8 mouse cellular contexts compared by ENCODE assay signal in the genomic region with DNA sequence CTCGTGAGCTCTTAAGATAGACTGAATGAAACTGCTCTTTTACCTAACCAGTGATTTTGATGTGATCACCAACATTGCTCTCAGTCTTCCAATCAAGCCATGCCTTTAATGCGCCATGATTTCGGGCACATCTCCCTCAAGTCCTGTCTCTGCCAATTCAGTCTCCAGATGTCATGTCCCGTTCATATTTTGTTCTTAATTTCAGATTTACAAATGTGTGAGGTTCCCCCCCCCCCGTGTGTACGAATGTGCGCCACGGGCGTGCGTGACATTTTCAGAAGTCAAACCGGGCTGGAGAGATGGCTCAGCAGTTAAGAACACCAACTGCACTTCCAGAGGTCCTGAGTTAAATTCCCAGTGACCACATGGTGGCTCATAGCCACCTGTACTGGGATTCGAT. TPM values are rescaled to one million over a fixed set of nuclear protein-coding genes. Genes with fewer than 3 reads are reported as not detected.
DNase-seq lines count a peak whose midpoint lies in the region; ATAC-seq and TF ChIP-seq lines count a peak whose summit lies in the region.

No protein-coding gene starts in this region.

- no peaks in the 10 kb centered on the region for H3K27me3 ChIP-seq in heart, embryonic 10.5 days (ENCODE audit: insufficient read depth, poor library complexity, severe bottlenecking)
- peaks cover 4% of the 10 kb centered on the region for H3K27me3 ChIP-seq in CH12.LX (replicated peaks)
- no peaks in the 10 kb centered on the region for H3K27me3 ChIP-seq in forebrain, postnatal 0 days (ENCODE audit: insufficient read depth, low read length)

- peak; percentile 83 for DNase-seq in heart, embryonic 10.5 days (ENCODE audit: low spot score)
- DNase-seq in heart, adult 9 months (ENCODE audit: low spot score in 2 of 2): no peak
- DNase-seq in CH12.LX (ENCODE audit: extremely low read depth): no peak
- no peak for DNase-seq in forebrain, postnatal 0 days
- no peak for DNase-seq in layer of hippocampus, adult 18-20 months (ENCODE audit: low spot score in 2 of 2)
- DNase-seq in frontal cortex, adult 2 months (ENCODE audit: extremely low spot score in 1 of 2, low spot score in 1 of 2): no peak
- no peak for DNase-seq in embryo, embryonic 10 days (ENCODE audit: low spot score)

- peaks cover 19% of the 10 kb centered on the region for H3K4me1 ChIP-seq in heart, embryonic 10.5 days
- H3K4me1 ChIP-seq in CH12.LX (ENCODE audit: control insufficient read depth in 1 of 2, insufficient read depth in 2 of 2): peaks cover 4 to 6% of the 10 kb centered on the region in 2 experiments
- peaks cover 16% of the 10 kb centered on the region for H3K4me1 ChIP-seq in forebrain, postnatal 0 days (ENCODE audit: insufficient read depth)

- H3K9ac ChIP-seq in CH12.LX (ENCODE audit: insufficient read depth, low read depth): peak overlapping the region; percentile 81
- peak overlapping the region; percentile 65 for H3K9ac ChIP-seq in forebrain, postnatal 0 days

- peaks cover 37% of the 10 kb centered on the region for H3K36me3 ChIP-seq in heart, embryonic 10.5 days
- H3K36me3 ChIP-seq in CH12.LX (replicated peaks in 1 of 2; ENCODE audit: control insufficient read depth in 1 of 2, insufficient read depth in 1 of 2, low read length in 1 of 2): peaks cover 37 to 38% of the 10 kb centered on the region in 2 experiments
- H3K36me3 ChIP-seq in forebrain, postnatal 0 days (ENCODE audit: insufficient read depth): peaks cover 32% of the 10 kb centered on the region
- H3K36me3 ChIP-seq in macrophage (ENCODE audit: inconsistent target): peaks cover 30% of the 10 kb centered on the region

- dilution Hi-C loops in CH12.LX (cut with MboI; ENCODE audit: extremely low pct_ligation_motif_present, extremely low pct_unique_long_range_greater_than_20kb, low sequenced_read_pairs): no loop called here

- TF ChIP-seq RAD21 in CH12.LX (IDR thresholded peaks at IDR 0.05; ENCODE audit: low read depth, low read length): no peak

- H3K4me3 ChIP-seq in heart, embryonic 10.5 days: peak overlapping the region; percentile 81
- H3K4me3 ChIP-seq in CH12.LX (replicated peaks in 1 of 3; ENCODE audit: low read depth in 2 of 3, low read length in 2 of 3, poor library complexity in 1 of 3) (peak overlapping the region; percentile 70 to 71 (median 70)), macrophage (ENCODE audit: inconsistent target) (peak overlapping the region; percentile 99)
- peak overlapping the region; percentile 79 for H3K4me3 ChIP-seq in forebrain, postnatal 0 days (ENCODE audit: low read depth, low read length)

- peak overlapping the region; percentile 95 for H3K27ac ChIP-seq in heart, embryonic 10.5 days
- H3K27ac ChIP-seq in CH12.LX (ENCODE audit: insufficient read depth, low read depth): peak overlapping the region; percentile 92
- H3K27ac ChIP-seq in forebrain, postnatal 0 days (ENCODE audit: low read depth, low read length): peak overlapping the region; percentile 97
- H3K27ac ChIP-seq in macrophage: peak overlapping the region; percentile 92

- peak overlapping the region; percentile 51 for H3K4me2 ChIP-seq in CH12.LX (ENCODE audit: insufficient read depth, low read depth, poor library complexity, severe bottlenecking)
- H3K4me2 ChIP-seq in forebrain, postnatal 0 days (ENCODE audit: low read depth): peak overlapping the region; percentile 59

- no peak for TF ChIP-seq CTCF in CH12.LX (conservative IDR thresholded peaks at IDR 0.05 in 1 of 2, IDR thresholded peaks at IDR 0.05 in 1 of 2; ENCODE audit: low read depth in 2 of 2, low read length in 2 of 2)
- TF ChIP-seq CTCF in forebrain, postnatal 0 days (IDR thresholded peaks at IDR 0.05; ENCODE audit: low read depth): no peak; the same call in 1 of the 2 replicates

- TF ChIP-seq POLR2A in CH12.LX (IDR thresholded peaks at IDR 0.05; ENCODE audit: low read depth, low read length): no peak

- in situ Hi-C loops in CH12.LX (cut with MboI; ENCODE audit: low pct_ligation_motif_present, low pct_unique_long_range_greater_than_20kb, low sequenced_read_pairs): no loop called here

- no peaks in the 10 kb centered on the region for H3K9me3 ChIP-seq in heart, embryonic 10.5 days
- H3K9me3 ChIP-seq in CH12.LX (replicated peaks; ENCODE audit: low read length): peaks cover 7% of the 10 kb centered on the region
- no peaks in the 10 kb centered on the region for H3K9me3 ChIP-seq in forebrain, postnatal 0 days (ENCODE audit: low read length)

- ATAC-seq in forebrain, postnatal 0 days: peak; percentile 23

- H3K79me2 ChIP-seq in CH12.LX (replicated peaks; ENCODE audit: control insufficient read depth, extremely low read depth, insufficient read depth, poor library complexity, severe bottlenecking) (peaks cover 35% of the 10 kb centered on the region), macrophage (ENCODE audit: inconsistent target) (peaks cover 43% of the 10 kb centered on the region)

- 3% methylated on average over 12 of the region's 12 CpGs for WGBS in heart, embryonic 10.5 days
- 1% methylated on average over 12 of the region's 12 CpGs for WGBS in forebrain, postnatal 0 days
- under 1% methylated on average over 12 of the region's 12 CpGs for WGBS in macrophage (ENCODE audit: missing documents)

- no peak for TF ChIP-seq EP300 in CH12.LX (IDR thresholded peaks at IDR 0.05; ENCODE audit: low read length)

TF ChIP-seq in CH12.LX, 34 proteins besides CTCF, POLR2A, EP300 and RAD21:
- no peak for TF ChIP-seq ZMIZ1 (IDR thresholded peaks at IDR 0.05; ENCODE audit: low read depth, low read length)
- no peak for TF ChIP-seq GABPA (IDR thresholded peaks at IDR 0.05; ENCODE audit: insufficient replicate concordance, low read depth, low read length)
- TF ChIP-seq PAX5 (IDR thresholded peaks at IDR 0.05; ENCODE audit: low read length): no peak
- TF ChIP-seq CHD2 (IDR thresholded peaks at IDR 0.05; ENCODE audit: low read length): no peak
- no peak for TF ChIP-seq USF2 (conservative IDR thresholded peaks at IDR 0.05; ENCODE audit: low read depth, low read length)
- no peak for TF ChIP-seq KAT2A (IDR thresholded peaks at IDR 0.05; ENCODE audit: insufficient replicate concordance, low read length)

RNA-seq across cellular contexts. Expression of a gene that starts 7.4 kb away (rescaled TPM):
- polyA plus RNA-seq in heart, embryonic 10.5 days (2016; fragmentation: Nextera tagmentation; extraction: Ambion mirVana): 6.7 and 11.6 TPM in 2 replicates
- total RNA-seq in CH12.LX (2012; rRNA removed) (10.7 and 14.8 TPM in 2 replicates), CH12.LX (2014; rRNA removed) (6.0 and 9.7 TPM in 2 replicates)
- polyA plus RNA-seq in CH12.LX (2012; ENCODE audit: insufficient read length, low read depth) (7.0 and 11.3 TPM in 2 replicates), macrophage (2018) (139 to 428 TPM (median 314 TPM) in 3 replicates)
- 113 and 127 TPM in 2 replicates for total RNA-seq in forebrain, postnatal 0 days (2014; rRNA removed)
- 58.6 and 69.0 TPM in 2 replicates for polyA plus RNA-seq in forebrain, postnatal 0 days (2015; fragmentation: Nextera tagmentation; extraction: Ambion mirVana)
- total RNA-seq in macrophage (2018; cell fraction: chromatin; rRNA removed): 100 to 1,000 TPM in 11 of 26 experiments, 10 to 100 TPM in 14, 1 to 10 TPM in 1; 8.5 to 192 (median 76.8) TPM
- 100 to 1,000 TPM; 185 to 377 (median 258) TPM for total RNA-seq in macrophage (2018; cell fraction: cytosol; rRNA removed)
- total RNA-seq in macrophage (2018; cell fraction: nucleus; rRNA removed): 100 to 1,000 TPM in 19 of 26 experiments, 10 to 100 TPM in 7; 29.5 to 228 (median 114) TPM
- 100 to 1,000 TPM; 370 to 379 TPM for total RNA-seq in layer of hippocampus, adult 18-20 months (2021)
- 288 and 302 TPM in 2 replicates for polyA plus RNA-seq in frontal cortex, adult 2 months (2012; rRNA removed)

RNA-seq across cellular contexts. Expression of a gene that starts 7.9 kb away (rescaled TPM):
- polyA plus RNA-seq in heart, embryonic 10.5 days (2016; fragmentation: Nextera tagmentation; extraction: Ambion mirVana): 770 and 980 TPM in 2 replicates
- total RNA-seq in CH12.LX (2012; rRNA removed) (3,351 and 3,819 TPM in 2 replicates), CH12.LX (2014; rRNA removed) (2,106 and 2,198 TPM in 2 replicates)
- polyA plus RNA-seq in CH12.LX (2012; ENCODE audit: insufficient read length, low read depth) (2,552 and 2,592 TPM in 2 replicates), macrophage (2018) (633 to 940 TPM (median 770 TPM) in 3 replicates)
- total RNA-seq in forebrain, postnatal 0 days (2014; rRNA removed): 804 and 1,069 TPM in 2 replicates
- 578 and 651 TPM in 2 replicates for polyA plus RNA-seq in forebrain, postnatal 0 days (2015; fragmentation: Nextera tagmentation; extraction: Ambion mirVana)
- 100 to 1,000 TPM in 24 of 26 experiments, 10 to 100 TPM in 2; 70.8 to 495 (median 240) TPM for total RNA-seq in macrophage (2018; cell fraction: chromatin; rRNA removed)
- total RNA-seq in macrophage (2018; cell fraction: cytosol; rRNA removed): 100 to 1,000 TPM; 413 to 862 (median 571) TPM
- total RNA-seq in macrophage (2018; cell fraction: nucleus; rRNA removed): 100 to 1,000 TPM; 139 to 883 (median 221) TPM
- total RNA-seq in layer of hippocampus, adult 18-20 months (2021): 100 to 1,000 TPM; 600 to 628 TPM
- 629 and 778 TPM in 2 replicates for polyA plus RNA-seq in frontal cortex, adult 2 months (2012; rRNA removed)

RNA-seq across cellular contexts. Expression of a gene that starts 49.2 kb away (rescaled TPM):
- 34.2 and 38.1 TPM in 2 replicates for polyA plus RNA-seq in heart, embryonic 10.5 days (2016; fragmentation: Nextera tagmentation; extraction: Ambion mirVana)
- total RNA-seq in CH12.LX (2012; rRNA removed): 15.1 and 17.7 TPM in 2 replicates
- 10.4 and 12.0 TPM in 2 replicates for total RNA-seq in CH12.LX (2014; rRNA removed)
- 11.4 and 11.6 TPM in 2 replicates for polyA plus RNA-seq in CH12.LX (2012; ENCODE audit: insufficient read length, low read depth)
- total RNA-seq in forebrain, postnatal 0 days (2014; rRNA removed): 48.8 and 52.1 TPM in 2 replicates
- 21.6 and 25.7 TPM in 2 replicates for polyA plus RNA-seq in forebrain, postnatal 0 days (2015; fragmentation: Nextera tagmentation; extraction: Ambion mirVana)
- total RNA-seq in macrophage (2018; cell fraction: chromatin; rRNA removed): 10 to 100 TPM in 21 of 26 experiments, 1 to 10 TPM in 5; 4.6 to 61.0 (median 34.9) TPM
- total RNA-seq in macrophage (2018; cell fraction: cytosol; rRNA removed): 10 to 100 TPM in 12 of 26 experiments, 1 to 10 TPM in 14; 1.2 to 15.4 (median 9.5) TPM
- total RNA-seq in macrophage (2018; cell fraction: nucleus; rRNA removed): 10 to 100 TPM in 18 of 26 experiments, 1 to 10 TPM in 8; 4.1 to 64.7 (median 23.5) TPM
- 10.5 to 14.4 TPM (median 12.8 TPM) in 3 replicates for polyA plus RNA-seq in macrophage (2018)
- 10 to 100 TPM; 21.2 to 23.4 TPM for total RNA-seq in layer of hippocampus, adult 18-20 months (2021)
- polyA plus RNA-seq in frontal cortex, adult 2 months (2012; rRNA removed): 37.9 and 41.4 TPM in 2 replicates
